Mouse (Mus musculus) CH12.LX (cell line): ENCODE measurements at regions not wholly inside any gene's neighbourhood (a gene's known extent, or its start where the extent isn't known, plus 50 kb on each side); places are given as distances from the start of the nearest gene placed in this dataset.

ENCODE experiments used
- ELF1 ChIP-seq: IDR thresholded peaks from 2 replicates; pipeline ENCODE4 v1.6.1; 2014; ENCODE audit warnings: low read depth, mild to moderate bottlenecking, inconsistent platforms, low read length, improper control_type of control experiment
- POLR2AphosphoS2 ChIP-seq: IDR thresholded peaks from 2 replicates; pipeline ENCODE4 v1.6.1; 2011; ENCODE audit warnings: low read depth, low read length, improper control_type of control experiment

DNA sequence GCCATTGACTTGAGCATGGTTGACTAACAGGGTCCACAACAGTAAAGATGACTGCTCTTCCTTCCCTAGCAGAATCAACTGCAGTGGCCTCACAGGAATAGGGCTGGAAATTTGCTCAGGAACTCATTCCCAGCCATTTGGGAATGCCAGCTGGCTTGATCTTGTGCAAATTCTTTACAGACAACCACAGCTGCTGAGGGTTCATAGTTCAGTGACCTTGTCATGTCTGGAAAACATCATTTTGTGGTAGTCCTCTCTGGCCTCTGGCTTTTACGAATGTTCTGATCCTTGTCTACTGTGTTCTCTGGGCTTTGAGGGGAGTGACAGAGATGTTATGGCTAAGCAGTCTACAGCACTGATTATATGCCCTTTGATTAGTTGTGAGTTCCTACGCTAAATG, 432.0 kb downstream of the Gm21750 start:
- TF ChIP-seq ELF1 (no peak), POLR2AphosphoS2 (no peak)
